Mouse (Mus musculus): Measurements from ENCODE around the gene Rptor. TPM values are rescaled to one million over a fixed set of nuclear protein-coding genes. Genes with fewer than 3 reads are reported as not detected.

Rptor gene
- total RNA-seq, 2 experiments from 2014 or later = 59.7 to 62.9 TPM

- no peak for DNase-seq (ENCODE audit: extremely low spot score in 1 of 2, low spot score in 1 of 2)
Observed at GRCm38 (mm10) chr11:119941794-119942193, 339.1 kb downstream of the Rptor start.

- peak in 1 of 2 experiments; percentile 33 for DNase-seq (ENCODE audit: extremely low spot score in 1 of 2, low spot score in 1 of 2)
Observed at GRCm38 (mm10) chr11:119942201-119942726, 339.6 kb downstream of the Rptor start.

- DNase-seq (ENCODE audit: extremely low spot score in 1 of 2, low spot score in 1 of 2) = peak; percentile 95
Observed at GRCm38 (mm10) chr11:119942727-119943427, 340.2 kb downstream of the Rptor start, which contains the start of gene Baiap2. TSS of gene Baiap2 (plus strand) at chr11:119942763.

- DNase-seq (ENCODE audit: extremely low spot score in 1 of 2, low spot score in 1 of 2) = peak in 1 of 2 experiments; percentile 36
Observed at GRCm38 (mm10) chr11:119943428-119943988, 340.8 kb downstream of the Rptor start.

- DNase-seq (ENCODE audit: extremely low spot score in 1 of 2, low spot score in 1 of 2) = no peak
Observed at GRCm38 (mm10) chr11:119945343-119945742, 342.6 kb downstream of the Rptor start.

- no peak for DNase-seq (ENCODE audit: extremely low spot score in 1 of 2, low spot score in 1 of 2)
Observed at GRCm38 (mm10) chr11:119947426-119947825, 344.7 kb downstream of the Rptor start.

GRCm38 (mm10) chr11:119947897-119948296 lies 345.2 kb downstream of the Rptor start:
- DNase-seq (ENCODE audit: extremely low spot score in 1 of 2, low spot score in 1 of 2) = no peak

- no peak for DNase-seq (ENCODE audit: extremely low spot score in 1 of 2, low spot score in 1 of 2)
Observed at GRCm38 (mm10) chr11:119948305-119948704, 345.6 kb downstream of the Rptor start.

- DNase-seq (ENCODE audit: extremely low spot score in 1 of 2, low spot score in 1 of 2) = no peak
Observed at GRCm38 (mm10) chr11:119948803-119949202, 346.1 kb downstream of the Rptor start.

Other genes with a start within 250 kb of the Rptor start
- gene Sgsh, start 247.4 kb upstream of the Rptor start, total RNA-seq (2021) = 1 to 10 TPM; 5.0 to 5.1 TPM
- 1 to 10 TPM; 5.3 to 6.4 TPM for gene Slc26a11, start 247.3 kb upstream of the Rptor start, total RNA-seq (2021)
- 1 to 10 TPM; 3.6 to 4.3 TPM for gene Rnf213, start 209.8 kb upstream of the Rptor start, total RNA-seq (2021)
- gene Endov, start 111.6 kb upstream of the Rptor start, total RNA-seq (2021) = 10 to 100 TPM; 35.6 to 38.2 TPM
- 100 to 1,000 TPM; 388 to 423 TPM for gene Nptx1, start 55.2 kb upstream of the Rptor start, total RNA-seq (2021)

All from layer of hippocampus, postnatal 25 days (tissue).